Mouse (Mus musculus) heart, embryonic 13.5 days (tissue): Measurements from ENCODE around the gene Slc34a1. TPM values are rescaled to one million over a fixed set of nuclear protein-coding genes. Genes with fewer than 3 reads are reported as not detected.

Experiments used
- ATAC-seq: fragments of 200-750 bp; cut with Nextera tagmentation; 2 replicates; pipeline ENCODE4 v1.8.0; 2017; ENCODE audit warnings: moderate TSS enrichment; ENCODE audit not compliant: insufficient number of reproducible peaks, low FRiP score, low TSS enrichment; ENCODE audit errors: extremely low read depth
- H3K27ac ChIP-seq: fragments of 300-500 bp; sonication (generic); replicated peaks from 2 replicates; pipeline ENCODE4 v1.5.1; 2015; ENCODE audit warnings: moderate library complexity, mild to moderate bottlenecking, inconsistent platforms
- H3K27me3 ChIP-seq: fragments of 300-500 bp; sonication (generic); replicated peaks from 2 replicates; pipeline ENCODE4 v1.6.1; 2015; ENCODE audit warnings: mild to moderate bottlenecking, inconsistent platforms
- H3K36me3 ChIP-seq: fragments of 300-500 bp; sonication (generic); 2 replicates; pipeline ENCODE4 v1.6.1; 2015; ENCODE audit warnings: mild to moderate bottlenecking, inconsistent platforms
- H3K4me1 ChIP-seq: fragments of 300-500 bp; sonication (generic); 2 replicates; pipeline ENCODE4 v1.6.1; 2015; ENCODE audit warnings: inconsistent platforms
- H3K4me2 ChIP-seq: fragments of 300-500 bp; sonication (generic); 2 replicates; pipeline ENCODE4 v1.6.1; 2015; ENCODE audit warnings: inconsistent platforms, mild to moderate bottlenecking, moderate library complexity
- H3K4me3 ChIP-seq: fragments of 300-500 bp; sonication (generic); 2 replicates; pipeline ENCODE4 v1.5.1; 2015; ENCODE audit warnings: moderate library complexity, mild to moderate bottlenecking, inconsistent platforms
- H3K9ac ChIP-seq: fragments of 300-500 bp; sonication (generic); 2 replicates; pipeline ENCODE4 v1.6.1; 2015; ENCODE audit warnings: inconsistent platforms, mild to moderate bottlenecking, moderate library complexity
- H3K9me3 ChIP-seq: fragments of 300-500 bp; sonication (generic); 2 replicates; pipeline ENCODE4 v1.6.1; 2016; ENCODE audit warnings: inconsistent platforms
- WGBS: fragments of 180-500 bp; shearing (Covaris S2); methylation state at CpG from one replicate; pipeline ENCODE4 v1.1.7; 2015; ENCODE audit warnings: mixed read lengths; 5-methylcytosine and 5-hydroxymethylcytosine counted together
- polyA plus RNA-seq: library from polyadenylated mRNA; unstranded; fragments of >200 nt; fragmentation: Nextera tagmentation; extraction: Ambion mirVana; gene quantifications from 2 replicates; pipeline ENCODE4 v1.2.1, GENCODE M21; 2015

Slc34a1 gene
- polyA plus RNA-seq, 1 experiment from 2014 or later = not detected

GRCm38 (mm10) chr13:55405783-55406390, 7.9 kb downstream of the Slc34a1 start:
- Histone ChIP-seq H3K9ac (peak overlapping the region; percentile 0; the same call in 1 of the 2 replicates), H3K27ac (no peak overlapping the region), H3K4me2 (no peak overlapping the region), H3K36me3 (no peaks in the 10 kb centered on the region), H3K4me1 (no peaks in the 10 kb centered on the region), H3K27me3 (peaks cover 97% of the 10 kb centered on the region), H3K4me3 (no peak overlapping the region), H3K9me3 (no peaks in the 10 kb centered on the region)
- no peak for ATAC-seq
- 57% methylated on average over 13 of the region's 13 CpGs for WGBS

- peaks cover 96% of the 10 kb centered on the region for H3K27me3 ChIP-seq
Measured at GRCm38 (mm10) chr13:55407341-55407740, 9.4 kb downstream of the Slc34a1 start.

DNA sequence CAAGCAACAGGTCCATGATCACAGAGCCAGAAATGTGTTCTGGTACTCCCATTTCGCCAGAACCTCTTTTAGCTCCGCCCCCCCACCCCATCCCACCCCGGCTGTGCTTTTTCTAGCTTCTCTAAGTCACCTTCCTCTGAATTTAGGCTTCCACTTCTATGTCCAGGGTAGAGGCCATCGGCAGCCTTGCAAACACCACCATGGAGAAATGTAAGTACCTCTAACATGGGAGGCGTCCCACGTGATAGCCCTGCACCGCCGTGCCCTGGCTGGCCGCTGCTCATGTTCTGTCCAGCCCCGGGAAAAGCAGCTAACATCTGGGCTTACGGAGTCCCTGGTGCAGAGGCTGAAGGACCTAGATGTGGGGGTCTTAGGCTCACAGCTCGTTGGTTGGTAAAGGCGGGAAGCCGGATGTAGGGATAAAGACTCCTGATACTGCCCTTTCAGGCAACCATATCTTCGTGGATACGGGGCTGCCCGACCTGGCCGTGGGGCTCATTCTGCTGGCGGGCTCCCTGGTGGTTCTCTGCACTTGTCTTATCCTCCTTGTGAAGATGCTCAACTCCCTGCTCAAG, 10.6 kb downstream of the Slc34a1 start:
- H3K9ac ChIP-seq = no peak overlapping the region
- 70% methylated on average over 19 of the region's 19 CpGs for WGBS
- H3K4me3 ChIP-seq = no peak overlapping the region
- H3K4me1 ChIP-seq = no peaks in the 10 kb centered on the region
- no peak overlapping the region for H3K4me2 ChIP-seq
- no peak overlapping the region for H3K27ac ChIP-seq
- no peaks in the 10 kb centered on the region for H3K36me3 ChIP-seq
- H3K9me3 ChIP-seq = no peaks in the 10 kb centered on the region
- ATAC-seq = no peak
- peaks cover 96% of the 10 kb centered on the region for H3K27me3 ChIP-seq

More at GRCm38 (mm10) chr13:55407341-55407740, 9.4 kb downstream of the Slc34a1 start:
- no peak for ATAC-seq
- no peaks in the 10 kb centered on the region for H3K9me3 ChIP-seq
- H3K27ac ChIP-seq = no peak overlapping the region
- no peak overlapping the region for H3K4me2 ChIP-seq
- H3K4me3 ChIP-seq = no peak overlapping the region
- H3K4me1 ChIP-seq = no peaks in the 10 kb centered on the region
- 63% methylated on average over 4 of the region's 4 CpGs for WGBS
- no peaks in the 10 kb centered on the region for H3K36me3 ChIP-seq
- H3K9ac ChIP-seq = no peak overlapping the region

DNA sequence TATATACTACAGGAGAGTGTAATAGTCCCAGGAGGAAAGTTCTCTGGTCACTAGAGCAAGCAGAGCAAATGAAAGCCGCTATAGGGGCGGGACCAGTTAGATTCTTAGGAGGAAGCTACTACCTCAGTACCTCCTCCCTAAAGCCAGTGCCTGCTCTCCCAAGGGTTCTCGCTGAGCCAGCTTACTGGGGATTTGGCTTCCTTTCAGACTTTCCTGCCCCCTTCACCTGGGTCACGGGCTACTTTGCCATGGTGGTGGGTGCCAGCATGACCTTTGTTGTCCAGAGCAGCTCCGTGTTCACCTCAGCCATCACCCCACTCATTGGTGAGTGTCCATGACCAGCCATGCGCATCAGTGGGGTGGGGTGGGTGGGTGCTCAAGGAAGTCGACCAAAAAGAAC, 13.8 kb downstream of the Slc34a1 start:
- Histone ChIP-seq H3K27ac (no peak overlapping the region), H3K4me2 (no peak overlapping the region), H3K36me3 (no peaks in the 10 kb centered on the region), H3K27me3 (peaks cover 87% of the 10 kb centered on the region), H3K4me1 (peaks cover 8% of the 10 kb centered on the region), H3K9ac (no peak overlapping the region), H3K9me3 (no peaks in the 10 kb centered on the region), H3K4me3 (no peak overlapping the region)
- no peak for ATAC-seq
- WGBS = 58% methylated on average over 7 of the region's 7 CpGs

GRCm38 (mm10) chr13:55412643-55413307, 14.8 kb downstream of the Slc34a1 start:
- Histone ChIP-seq H3K4me1 (peaks cover 8% of the 10 kb centered on the region), H3K9ac (no peak overlapping the region), H3K36me3 (no peaks in the 10 kb centered on the region), H3K27me3 (peaks cover 87% of the 10 kb centered on the region), H3K4me3 (no peak overlapping the region), H3K9me3 (no peaks in the 10 kb centered on the region), H3K27ac (no peak overlapping the region), H3K4me2 (no peak overlapping the region)
- WGBS = 76% methylated on average over 13 of the region's 13 CpGs
- no peak for ATAC-seq

- no peak overlapping the region for H3K4me2 ChIP-seq
- no peak overlapping the region for H3K27ac ChIP-seq
- peaks cover 87% of the 10 kb centered on the region for H3K27me3 ChIP-seq
- no peak overlapping the region for H3K9ac ChIP-seq
- H3K9me3 ChIP-seq = no peaks in the 10 kb centered on the region
- H3K36me3 ChIP-seq = no peaks in the 10 kb centered on the region
- 73% methylated on average over 12 of the region's 12 CpGs for WGBS
- peaks cover 8% of the 10 kb centered on the region for H3K4me1 ChIP-seq
- no peak overlapping the region for H3K4me3 ChIP-seq
- no peak for ATAC-seq
Measured at GRCm38 (mm10) chr13:55413333-55413732, 15.3 kb downstream of the Slc34a1 start.

GRCm38 (mm10) chr13:55414743-55415380, 16.9 kb downstream of the Slc34a1 start, which contains the start of gene Pfn3:
Gene Pfn3, minus strand, starts transcription at chr13:55415232.
- no peaks in the 10 kb centered on the region for H3K9me3 ChIP-seq
- H3K27ac ChIP-seq = no peak within 1 kb of the TSS
- H3K4me2 ChIP-seq = peak within 1 kb of the TSS; percentile 66
- 8% methylated on average over 41 of the region's 41 CpGs for WGBS
- peak within 1 kb of the TSS; percentile 44 for H3K4me3 ChIP-seq
- no peaks in the 10 kb centered on the region for H3K36me3 ChIP-seq
- H3K9ac ChIP-seq = peak within 1 kb of the TSS; percentile 70
- ATAC-seq = no peak
- peaks cover 87% of the 10 kb centered on the region for H3K27me3 ChIP-seq
- peaks cover 8% of the 10 kb centered on the region for H3K4me1 ChIP-seq

DNA sequence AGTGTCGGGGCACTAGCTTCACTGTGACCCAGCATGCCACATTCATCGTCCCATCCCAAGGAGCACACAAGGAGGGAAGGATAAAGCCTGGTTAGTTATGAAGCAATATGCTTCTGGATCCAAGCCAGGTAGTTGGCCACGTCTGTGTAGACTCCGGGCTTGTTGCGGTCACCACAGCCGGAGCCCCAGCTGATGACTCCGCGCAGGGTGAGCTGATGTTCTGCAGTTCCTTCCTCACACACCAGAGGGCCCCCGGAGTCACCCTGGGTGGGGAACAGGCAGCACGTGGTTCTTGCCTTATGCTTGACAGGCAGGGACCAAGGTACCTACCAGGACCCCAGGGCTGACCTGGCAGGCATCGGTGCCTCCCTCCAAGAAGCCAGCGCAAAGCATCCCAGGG, 20.0 kb downstream of the Slc34a1 start:
- Histone ChIP-seq H3K27ac (no peak overlapping the region), H3K9me3 (no peaks in the 10 kb centered on the region), H3K4me3 (no peak overlapping the region), H3K9ac (no peak overlapping the region), H3K4me2 (no peak overlapping the region), H3K36me3 (no peaks in the 10 kb centered on the region), H3K27me3 (peaks cover 88% of the 10 kb centered on the region), H3K4me1 (peaks cover 17% of the 10 kb centered on the region)
- peak; percentile 44; the same call in 1 of the 2 replicates for ATAC-seq
- 12% methylated on average over 12 of the region's 12 CpGs for WGBS

GRCm38 (mm10) chr13:55419142-55419541, 21.2 kb downstream of the Slc34a1 start:
- no peak overlapping the region for H3K4me3 ChIP-seq
- H3K27me3 ChIP-seq = peaks cover 86% of the 10 kb centered on the region
- no peak overlapping the region for H3K27ac ChIP-seq
- peaks cover 17% of the 10 kb centered on the region for H3K4me1 ChIP-seq
- ATAC-seq = no peak
- H3K36me3 ChIP-seq = no peaks in the 10 kb centered on the region
- 72% methylated on average over 5 of the region's 5 CpGs for WGBS
- H3K9me3 ChIP-seq = no peaks in the 10 kb centered on the region
- no peak overlapping the region for H3K9ac ChIP-seq
- H3K4me2 ChIP-seq = no peak overlapping the region

DNA sequence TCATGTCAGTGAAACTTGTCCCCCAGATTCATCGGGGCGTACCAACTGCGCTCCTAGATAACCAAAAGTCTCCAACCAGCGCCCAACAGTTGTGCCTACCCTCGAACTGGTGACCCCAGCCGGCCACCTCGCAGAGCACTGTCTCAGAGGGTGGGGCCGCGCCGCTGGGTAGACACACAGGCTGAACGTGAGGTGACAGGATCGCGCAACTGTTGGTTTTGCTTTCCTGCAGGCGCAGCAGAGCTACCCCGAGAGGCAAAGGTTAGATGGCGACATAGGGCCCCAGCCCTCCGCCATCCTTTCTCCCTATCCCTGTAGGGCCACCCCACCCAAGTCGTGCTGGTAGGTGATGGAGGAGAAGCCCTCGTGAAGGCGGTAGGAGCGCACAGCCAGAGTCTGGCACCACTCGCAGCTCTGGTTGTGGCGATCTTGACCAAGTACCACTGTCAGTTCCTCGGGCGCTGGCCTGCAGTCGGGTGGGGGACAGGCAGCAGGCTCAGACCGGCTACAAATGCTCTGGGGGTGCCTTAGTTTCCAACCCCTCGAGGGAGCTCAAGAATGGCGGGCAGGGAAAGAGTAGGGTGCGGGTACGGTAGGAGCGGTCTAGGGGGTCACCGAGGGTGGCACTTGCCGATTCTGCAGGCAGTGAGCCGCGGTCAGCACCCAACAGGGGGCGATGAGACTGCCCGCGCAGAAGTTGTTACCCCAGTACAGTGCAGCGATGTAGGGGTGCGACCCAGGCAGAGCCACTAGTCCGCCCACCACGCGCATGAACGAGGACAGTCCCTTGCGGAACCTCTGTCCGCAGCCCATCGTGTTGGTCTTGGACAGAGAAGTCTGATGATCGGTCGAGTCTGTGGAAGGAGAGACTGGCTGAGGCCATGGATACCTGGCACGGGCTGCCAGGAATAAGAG, 22.3 kb downstream of the Slc34a1 start:
- ATAC-seq = no peak

More for the DNA sequence above, 22.3 kb downstream of the Slc34a1 start:
- WGBS = 24% methylated on average over 51 of the region's 51 CpGs
- Histone ChIP-seq H3K4me1 (peaks cover 10% of the 10 kb centered on the region), H3K36me3 (no peaks in the 10 kb centered on the region), H3K9ac (no peak overlapping the region), H3K9me3 (no peaks in the 10 kb centered on the region), H3K4me2 (peak overlapping the region; percentile 52), H3K27me3 (peaks cover 79% of the 10 kb centered on the region), H3K27ac (no peak overlapping the region), H3K4me3 (peak overlapping the region; percentile 27)
